Mouse (Mus musculus) hindbrain, embryonic 13.5 days (tissue): ENCODE measurements around the gene Taar7e. TPM values are rescaled to one million over a fixed set of nuclear protein-coding genes. Genes with fewer than 3 reads are reported as not detected.
"Not testable (repeated sequence)": the region's sequence is repeated elsewhere in the genome, so short reads cannot be mapped to it uniquely, and the experiment has no call there.

ENCODE experiments used
- ATAC-seq: fragments of 200-750 bp; cut with Nextera tagmentation; 2 replicates; pipeline ENCODE4 v1.8.0; 2017; ENCODE audit warnings: moderate TSS enrichment; ENCODE audit not compliant: low FRiP score
- H3K27ac ChIP-seq: fragments of 300-500 bp; sonication (generic); 2 replicates; pipeline ENCODE4 v1.5.1; 2015; ENCODE audit warnings: inconsistent platforms, mild to moderate bottlenecking, moderate library complexity
- H3K27me3 ChIP-seq: fragments of 300-500 bp; sonication (generic); 2 replicates; pipeline ENCODE4 v1.6.1; 2015; ENCODE audit warnings: mild to moderate bottlenecking, inconsistent platforms
- H3K36me3 ChIP-seq: fragments of 300-500 bp; sonication (generic); 2 replicates; pipeline ENCODE4 v1.6.1; 2015; ENCODE audit warnings: mild to moderate bottlenecking, inconsistent platforms
- H3K4me1 ChIP-seq: fragments of 300-500 bp; sonication (generic); replicated peaks from 2 replicates; pipeline ENCODE4 v1.6.1; 2015; ENCODE audit warnings: inconsistent platforms
- H3K4me2 ChIP-seq: fragments of 300-500 bp; sonication (generic); 2 replicates; pipeline ENCODE4 v1.6.1; 2015; ENCODE audit warnings: inconsistent platforms, mild to moderate bottlenecking, moderate library complexity
- H3K4me3 ChIP-seq: fragments of 300-500 bp; sonication (generic); 2 replicates; pipeline ENCODE4 v1.5.1; 2015; ENCODE audit warnings: mild to moderate bottlenecking, inconsistent platforms
- H3K9ac ChIP-seq: fragments of 300-500 bp; sonication (generic); 2 replicates; pipeline ENCODE4 v1.6.1; 2015; ENCODE audit warnings: mild to moderate bottlenecking, inconsistent platforms
- H3K9me3 ChIP-seq: fragments of 300-500 bp; sonication (generic); 2 replicates; pipeline ENCODE4 v1.6.1; 2016; ENCODE audit warnings: inconsistent platforms
- whole genome bisulfite sequencing: fragments of 180-500 bp; shearing (Covaris S2); methylation state at CpG from one replicate; pipeline ENCODE4 v1.1.7; 2015; 5-methylcytosine and 5-hydroxymethylcytosine counted together
- polyA plus RNA-seq: library from polyadenylated mRNA; unstranded; fragments of >200 nt; fragmentation: Nextera tagmentation; extraction: Ambion mirVana; gene quantifications from 2 replicates; pipeline ENCODE4 v1.2.1, GENCODE M21; 2015

Taar7e gene
- polyA plus RNA-seq, 1 experiment from 2014 or later = not detected

DNA sequence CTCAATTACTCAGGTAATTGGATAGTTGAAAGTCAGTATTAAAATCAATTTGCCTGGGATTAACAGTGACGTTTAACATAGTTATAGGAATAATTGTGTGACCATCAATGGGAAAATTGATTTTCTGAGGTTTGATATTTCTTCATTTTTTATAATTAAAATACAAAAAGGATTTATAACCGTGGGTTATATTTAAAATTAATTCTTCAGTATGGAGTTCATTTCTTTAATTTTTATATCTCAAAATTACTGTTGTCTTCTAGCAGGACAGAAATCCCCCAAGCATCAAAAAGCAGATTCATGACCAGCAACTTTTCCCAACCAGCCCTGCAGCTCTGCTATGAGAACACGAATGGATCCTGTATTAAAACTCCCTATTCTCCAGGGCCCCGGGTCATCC lies 38.8 kb downstream of the Taar7e start, which contains the start of gene Taar8a:
TSS of gene Taar8a (plus strand) at position 301 of the 400 bp plus-strand sequence.
- not testable (repeated sequence) for H3K27me3 ChIP-seq, H3K27ac ChIP-seq
- 76% methylated on average over 2 of the region's 4 CpGs for WGBS

GRCm38 (mm10) chr10:24080166-24080565 lies 42.8 kb downstream of the Taar7e start:
- Histone ChIP-seq H3K27me3 (no peaks in the 10 kb centered on the region), H3K4me3 (no peak overlapping the region), H3K9me3 (no peaks in the 10 kb centered on the region), H3K9ac (no peak overlapping the region), H3K4me1 (no peaks in the 10 kb centered on the region), H3K36me3 (no peaks in the 10 kb centered on the region), H3K27ac (no peak overlapping the region), H3K4me2 (no peak overlapping the region)
- WGBS = 38% methylated on average over 3 of the region's 3 CpGs
- ATAC-seq = no peak

More for the DNA sequence above, 38.8 kb downstream of the Taar7e start, which contains the start of gene Taar8a:
- ATAC-seq, H3K4me2 ChIP-seq, H3K9ac ChIP-seq, H3K4me3 ChIP-seq, H3K36me3 ChIP-seq, H3K9me3 ChIP-seq, H3K4me1 ChIP-seq: not testable (repeated sequence)

GRCm38 (mm10) chr10:24085936-24086335 lies 48.5 kb downstream of the Taar7e start:
- H3K4me2 ChIP-seq = no peak overlapping the region
- no peaks in the 10 kb centered on the region for H3K36me3 ChIP-seq
- 54% methylated on average over 5 of the region's 5 CpGs for WGBS
- no peaks in the 10 kb centered on the region for H3K9me3 ChIP-seq
- no peak for ATAC-seq
- no peaks in the 10 kb centered on the region for H3K4me1 ChIP-seq
- no peak overlapping the region for H3K27ac ChIP-seq
- H3K4me3 ChIP-seq = no peak overlapping the region
- no peaks in the 10 kb centered on the region for H3K27me3 ChIP-seq
- H3K9ac ChIP-seq = no peak overlapping the region

GRCm38 (mm10) chr10:24086555-24086954 lies 49.1 kb downstream of the Taar7e start:
- Histone ChIP-seq H3K27ac (no peak overlapping the region), H3K9ac (no peak overlapping the region), H3K9me3 (no peaks in the 10 kb centered on the region), H3K4me3 (no peak overlapping the region), H3K4me1 (no peaks in the 10 kb centered on the region), H3K4me2 (no peak overlapping the region), H3K36me3 (no peaks in the 10 kb centered on the region), H3K27me3 (no peaks in the 10 kb centered on the region)
- no peak for ATAC-seq
- WGBS = 91% methylated on average over 5 of the region's 5 CpGs

- Histone ChIP-seq H3K4me2 (no peak overlapping the region), H3K36me3 (no peaks in the 10 kb centered on the region), H3K4me3 (no peak overlapping the region), H3K27ac (no peak overlapping the region), H3K9ac (no peak overlapping the region), H3K9me3 (no peaks in the 10 kb centered on the region), H3K4me1 (no peaks in the 10 kb centered on the region), H3K27me3 (no peaks in the 10 kb centered on the region)
- no peak for ATAC-seq
- WGBS = 100% methylated on average over 2 of the region's 2 CpGs
These were observed 49.8 kb downstream of the Taar7e start for GRCm38 (mm10) chr10:24087168-24087567.

Other genes starting within 250 kb of the Taar7e start
- gene Slc18b1, start 240.6 kb upstream of the Taar7e start, polyA plus RNA-seq = 22.0 and 22.2 TPM in 2 replicates
- not detected in 2 replicates for gene Vnn3, start 186.2 kb upstream of the Taar7e start, polyA plus RNA-seq
- 0.09 and 0.21 TPM in 2 replicates for gene Vnn1, start 142.9 kb upstream of the Taar7e start, polyA plus RNA-seq
- not detected in 2 replicates for gene Taar1, start 117.3 kb upstream of the Taar7e start, polyA plus RNA-seq
- not detected in 2 replicates for gene Taar2, start 99.0 kb upstream of the Taar7e start, polyA plus RNA-seq
- not detected in 2 replicates for gene Taar3, start 88.1 kb upstream of the Taar7e start, polyA plus RNA-seq
- gene Taar4, start 77.1 kb upstream of the Taar7e start, polyA plus RNA-seq = not detected in 2 replicates
- not detected in 2 replicates for gene Taar5, start 66.9 kb upstream of the Taar7e start, polyA plus RNA-seq
- gene Taar6, start 52.0 kb upstream of the Taar7e start, polyA plus RNA-seq = not detected in 2 replicates
- not detected in 2 replicates for gene Taar7a, start 44.1 kb upstream of the Taar7e start, polyA plus RNA-seq
- not detected in 2 replicates for gene Taar7b, start 37.7 kb upstream of the Taar7e start, polyA plus RNA-seq
- gene Taar7d, start 10.4 kb upstream of the Taar7e start, polyA plus RNA-seq = not detected in 2 replicates
- not detected in 2 replicates for gene Taar7f, start 11.9 kb downstream of the Taar7e start, polyA plus RNA-seq
- gene Taar8a, start 38.9 kb downstream of the Taar7e start, polyA plus RNA-seq = not detected in 2 replicates
- not detected in 2 replicates for gene Taar8b, start 54.7 kb downstream of the Taar7e start, polyA plus RNA-seq
- not detected in 2 replicates for gene Taar8c, start 64.3 kb downstream of the Taar7e start, polyA plus RNA-seq
- not detected in 2 replicates for gene Taar9, start 71.9 kb downstream of the Taar7e start, polyA plus RNA-seq
- gene Stx7, start 111.7 kb downstream of the Taar7e start, polyA plus RNA-seq = 273 and 279 TPM in 2 replicates
- 8.6 and 9.6 TPM in 2 replicates for gene Moxd1, start 185.9 kb downstream of the Taar7e start, polyA plus RNA-seq